Mouse (Mus musculus) forebrain, embryonic 12.5 days (tissue): ENCODE results near the gene Ncor2. TPM values are rescaled to one million over a fixed set of nuclear protein-coding genes. Genes with fewer than 3 reads are reported as not detected.

ENCODE experiments used
- ATAC-seq: fragments of 200-750 bp; cut with Nextera tagmentation; 2 replicates; pipeline ENCODE4 v1.8.0; 2017; ENCODE audit warnings: moderate TSS enrichment; ENCODE audit not compliant: low FRiP score
- H3K27ac ChIP-seq: fragments of 300-500 bp; sonication (generic); 2 replicates; pipeline ENCODE4 v1.5.1; 2016; ENCODE audit warnings: mild to moderate bottlenecking
- H3K27me3 ChIP-seq: fragments of 300-500 bp; sonication (generic); 2 replicates; pipeline ENCODE4 v1.6.1; 2016; ENCODE audit warnings: mild to moderate bottlenecking
- H3K36me3 ChIP-seq: fragments of 300-500 bp; sonication (generic); replicated peaks from 2 replicates; pipeline ENCODE4 v1.6.1; 2016; ENCODE audit warnings: mild to moderate bottlenecking
- H3K4me1 ChIP-seq: fragments of 300-500 bp; sonication (generic); 2 replicates; pipeline ENCODE4 v1.6.1; 2016
- H3K4me2 ChIP-seq: fragments of 300-500 bp; sonication (generic); 2 replicates; pipeline ENCODE4 v1.6.1; 2016; ENCODE audit warnings: mild to moderate bottlenecking, moderate library complexity
- H3K4me3 ChIP-seq: fragments of 300-500 bp; sonication (generic); replicated peaks from 2 replicates; pipeline ENCODE4 v1.5.1; 2016; ENCODE audit warnings: mild to moderate bottlenecking
- H3K9ac ChIP-seq: fragments of 300-500 bp; sonication (generic); 2 replicates; pipeline ENCODE4 v1.6.1; 2016; ENCODE audit warnings: mild to moderate bottlenecking
- H3K9me3 ChIP-seq: fragments of 300-500 bp; sonication (generic); 2 replicates; pipeline ENCODE4 v1.6.1; 2016
- WGBS: fragments of 180-500 bp; shearing (Covaris S2); methylation state at CpG from one replicate; pipeline ENCODE4 v1.1.7; 2016; 5-methylcytosine and 5-hydroxymethylcytosine counted together
- polyA plus RNA-seq: library from polyadenylated mRNA; unstranded; fragments of >200 nt; fragmentation: Nextera tagmentation; extraction: Ambion mirVana; gene quantifications from 2 replicates; pipeline ENCODE4 v1.2.1, GENCODE M21; 2016

Ncor2 gene
- polyA plus RNA-seq, 1 experiment from 2014 or later, result 26.0 TPM

DNA sequence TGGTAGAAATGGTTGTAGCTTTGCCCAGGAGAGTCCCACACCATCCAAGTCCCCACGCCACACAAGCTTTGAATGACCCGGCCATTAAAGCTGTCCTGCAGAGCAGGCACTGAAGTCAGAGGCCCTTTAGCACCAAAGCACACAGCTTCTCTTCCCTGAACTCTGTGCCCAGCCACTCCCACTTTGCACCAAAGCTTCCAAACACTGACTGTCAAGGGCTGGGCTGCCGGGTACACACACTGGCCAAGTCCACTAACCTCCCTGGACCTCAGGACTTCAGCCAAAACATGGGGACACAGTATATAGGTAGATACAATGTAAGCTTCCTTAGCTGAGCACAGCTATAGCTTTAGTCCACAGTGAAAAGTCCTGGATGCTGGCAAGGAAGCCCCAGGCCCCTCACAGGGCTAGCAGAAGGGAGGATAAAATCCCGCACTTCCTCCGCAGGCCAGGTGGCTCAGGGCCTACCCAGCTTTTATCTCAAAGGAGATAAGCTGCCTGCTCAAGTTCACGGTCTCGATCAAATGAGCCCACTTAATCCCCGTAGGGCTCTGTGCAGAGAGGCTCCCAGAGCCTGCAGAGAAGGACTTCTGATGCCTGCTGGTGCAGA lies 15.5 kb downstream of the Ncor2 start:
- no peak overlapping the region for H3K4me2 ChIP-seq
- no peaks in the 10 kb centered on the region for H3K9me3 ChIP-seq
- H3K4me3 ChIP-seq, result no peak overlapping the region
- WGBS, result 36% methylated on average over 8 of the region's 8 CpGs
- H3K4me1 ChIP-seq, result peaks cover 74% of the 10 kb centered on the region
- peak overlapping the region; percentile 12 for H3K9ac ChIP-seq
- no peak for ATAC-seq
- H3K36me3 ChIP-seq, result no peaks in the 10 kb centered on the region; the same call in 1 of the 2 replicates
- peak overlapping the region; percentile 83 for H3K27ac ChIP-seq
- no peaks in the 10 kb centered on the region for H3K27me3 ChIP-seq

DNA sequence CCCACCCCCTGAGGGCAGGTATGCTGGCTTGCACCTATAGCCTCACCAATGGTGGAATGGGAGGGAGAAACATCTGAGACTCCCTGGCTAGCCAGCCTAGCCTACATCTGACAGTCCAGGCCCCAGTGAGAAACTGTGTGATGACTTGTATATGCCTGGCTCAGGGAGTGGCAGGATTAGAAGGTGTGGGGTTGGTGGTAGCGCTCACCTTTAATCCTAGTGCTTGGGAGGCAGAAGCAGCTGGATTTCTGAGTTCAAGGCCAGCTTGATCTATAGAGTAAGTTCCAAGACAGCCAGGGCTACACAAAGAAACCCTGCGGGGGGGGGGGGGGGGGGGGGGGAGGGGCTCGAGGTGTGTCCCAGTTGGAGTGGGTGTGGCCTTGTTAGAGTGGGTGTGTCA lies 16.6 kb downstream of the Ncor2 start:
- ATAC-seq, result no peak
- Histone ChIP-seq H3K4me1 (peaks cover 79% of the 10 kb centered on the region), H3K4me3 (no peak overlapping the region), H3K27ac (peak overlapping the region; percentile 36; the same call in 1 of the 2 replicates), H3K27me3 (no peaks in the 10 kb centered on the region), H3K4me2 (no peak overlapping the region), H3K9me3 (no peaks in the 10 kb centered on the region), H3K9ac (no peak overlapping the region), H3K36me3 (no peaks in the 10 kb centered on the region; the same call in 1 of the 2 replicates)
- WGBS, result 35% methylated on average over 2 of the region's 3 CpGs

DNA sequence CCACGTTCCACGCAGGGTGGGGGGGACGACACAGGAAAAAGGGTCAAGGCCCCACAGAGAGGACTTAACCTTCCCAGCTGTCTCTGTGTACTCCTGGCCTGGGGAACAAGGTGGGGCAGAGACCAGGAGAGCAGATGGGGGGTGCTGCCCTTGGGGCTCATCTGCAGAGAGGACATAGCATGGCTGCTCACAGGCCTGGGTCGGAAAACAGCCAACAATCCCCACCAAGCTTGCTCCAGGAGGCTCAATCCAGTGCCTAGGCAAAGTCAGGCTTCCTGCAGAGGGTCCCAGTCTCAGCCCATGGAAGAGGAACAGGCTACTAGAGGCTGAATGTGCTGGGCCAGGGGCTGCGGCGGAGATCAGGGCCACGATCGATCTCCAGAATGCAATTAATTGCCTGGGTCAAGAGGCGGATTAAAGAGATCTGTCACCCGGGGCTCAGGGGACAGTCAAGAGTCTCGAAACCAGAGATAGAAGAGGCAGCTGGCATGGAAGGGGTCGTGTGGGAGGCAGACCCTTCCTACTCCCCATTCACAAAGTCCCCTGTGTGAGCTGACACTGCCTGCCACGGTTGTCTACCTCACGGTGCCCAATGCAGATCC lies 19.1 kb downstream of the Ncor2 start:
- WGBS, result 29% methylated on average over 14 of the region's 14 CpGs
- no peaks in the 10 kb centered on the region for H3K9me3 ChIP-seq
- H3K27me3 ChIP-seq, result no peaks in the 10 kb centered on the region
- H3K4me1 ChIP-seq, result peaks cover 90% of the 10 kb centered on the region
- H3K4me3 ChIP-seq, result no peak overlapping the region
- no peaks in the 10 kb centered on the region for H3K36me3 ChIP-seq
- peak overlapping the region; percentile 97 for H3K27ac ChIP-seq
- H3K9ac ChIP-seq, result peak overlapping the region; percentile 21
- no peak for ATAC-seq
- H3K4me2 ChIP-seq, result peak overlapping the region; percentile 13; the same call in 1 of the 2 replicates

DNA sequence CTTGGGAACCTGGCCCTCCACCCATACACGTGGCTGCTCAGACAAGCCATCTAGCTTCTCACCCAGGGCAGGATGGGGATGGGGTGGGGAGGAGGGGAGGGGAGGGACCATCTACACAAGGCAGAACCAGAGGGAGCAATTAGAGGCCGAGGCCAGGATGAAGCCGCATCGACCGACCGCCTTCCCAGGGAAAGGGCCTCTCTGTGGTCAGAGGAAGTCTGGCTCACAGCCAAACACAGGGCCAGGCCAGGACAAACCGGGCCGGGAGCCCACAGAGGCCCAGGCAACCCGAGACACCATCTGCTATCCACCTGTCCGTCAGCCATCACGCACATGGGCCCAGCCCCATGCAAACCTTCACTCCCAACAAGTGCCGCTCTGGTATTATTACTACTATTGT lies 19.7 kb downstream of the Ncor2 start:
- peak; percentile 72 for ATAC-seq
- H3K4me3 ChIP-seq, result peak overlapping the region; percentile 7; the same call in 1 of the 2 replicates
- H3K27ac ChIP-seq, result peak overlapping the region; percentile 97
- no peaks in the 10 kb centered on the region for H3K9me3 ChIP-seq
- peak overlapping the region; percentile 21 for H3K9ac ChIP-seq
- H3K4me1 ChIP-seq, result peaks cover 90% of the 10 kb centered on the region
- H3K36me3 ChIP-seq, result no peaks in the 10 kb centered on the region
- 4% methylated on average over 12 of the region's 12 CpGs for WGBS
- peak overlapping the region; percentile 44 for H3K4me2 ChIP-seq
- H3K27me3 ChIP-seq, result no peaks in the 10 kb centered on the region

DNA sequence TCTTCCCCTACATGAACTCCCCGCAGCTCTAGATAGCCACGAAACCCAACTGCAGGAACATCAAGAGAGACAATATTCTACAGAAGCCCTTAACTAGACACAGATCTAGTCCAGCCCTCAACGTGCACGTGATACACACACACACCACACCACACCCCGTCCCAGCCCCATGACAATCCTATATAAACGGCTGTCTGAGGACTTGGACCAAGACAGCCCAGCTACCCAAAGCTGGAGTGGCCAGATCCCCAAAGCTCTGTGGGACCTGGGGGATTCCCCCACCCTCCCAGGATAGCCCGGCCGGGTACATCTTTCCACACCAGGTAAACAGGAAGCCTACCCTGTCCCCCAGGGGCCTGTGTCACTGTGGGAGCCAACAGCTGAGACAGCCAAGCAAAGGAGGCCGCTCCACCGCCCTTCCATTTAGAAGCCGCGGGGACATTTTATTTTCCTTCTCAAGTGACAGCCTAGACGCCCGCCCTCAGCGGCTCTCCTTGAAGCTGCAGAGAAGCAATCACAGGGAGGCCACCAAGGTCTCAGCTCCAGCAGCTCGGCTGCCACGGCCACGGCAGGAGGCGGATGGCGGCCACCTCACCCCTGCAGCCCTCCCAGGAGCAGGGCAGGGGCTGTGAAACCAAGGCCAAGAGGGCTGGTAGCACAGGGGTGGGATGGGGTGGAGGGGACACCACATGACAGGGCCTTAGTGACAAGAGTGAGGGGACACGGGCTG lies 20.6 kb downstream of the Ncor2 start:
- H3K4me3 ChIP-seq, result peak overlapping the region; percentile 7; the same call in 1 of the 2 replicates
- peak; percentile 34 for ATAC-seq

DNA sequence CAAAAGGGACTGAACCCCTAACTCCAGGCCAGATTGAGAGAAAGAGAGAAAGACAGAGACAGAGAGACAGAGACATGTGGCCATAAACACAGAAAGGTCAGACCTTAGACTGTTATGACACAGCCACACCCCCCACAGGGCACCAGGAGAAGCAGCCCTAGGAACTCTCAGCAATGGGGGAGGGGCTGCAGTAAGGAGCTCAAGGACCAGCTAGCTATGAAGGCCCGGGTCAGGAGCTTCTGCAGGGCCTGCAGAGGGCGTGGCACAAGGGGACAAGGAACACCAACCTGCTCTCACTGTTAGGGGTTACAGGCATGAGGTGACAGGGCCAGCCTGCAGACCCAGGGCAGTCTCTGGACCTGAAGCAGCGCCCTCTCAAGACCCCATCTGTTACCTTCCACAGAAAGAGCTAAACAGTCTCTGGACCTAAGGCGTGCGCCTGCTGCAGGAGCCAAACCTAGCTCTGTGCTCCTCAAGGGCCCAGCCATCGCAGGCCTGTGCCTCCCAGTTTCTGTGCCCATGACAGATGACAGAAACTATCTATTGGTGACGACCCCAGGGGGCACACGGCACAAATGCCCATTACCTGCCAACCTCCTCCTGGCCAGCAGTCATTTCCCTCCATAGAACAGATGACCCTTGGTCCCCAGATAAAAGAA lies 21.5 kb downstream of the Ncor2 start:
- 0 out of 2 replicates have a peak overlapping the region, but pooled peaks have one; percentile 15 for H3K4me2 ChIP-seq

More for the DNA sequence above, 20.6 kb downstream of the Ncor2 start:
- Histone ChIP-seq H3K9me3 (no peaks in the 10 kb centered on the region), H3K4me1 (peaks cover 90% of the 10 kb centered on the region), H3K4me2 (peak overlapping the region; percentile 44), H3K36me3 (no peaks in the 10 kb centered on the region), H3K27me3 (no peaks in the 10 kb centered on the region), H3K27ac (peak overlapping the region; percentile 97), H3K9ac (peak overlapping the region; percentile 21)
- 18% methylated on average over 21 of the region's 21 CpGs for WGBS

DNA sequence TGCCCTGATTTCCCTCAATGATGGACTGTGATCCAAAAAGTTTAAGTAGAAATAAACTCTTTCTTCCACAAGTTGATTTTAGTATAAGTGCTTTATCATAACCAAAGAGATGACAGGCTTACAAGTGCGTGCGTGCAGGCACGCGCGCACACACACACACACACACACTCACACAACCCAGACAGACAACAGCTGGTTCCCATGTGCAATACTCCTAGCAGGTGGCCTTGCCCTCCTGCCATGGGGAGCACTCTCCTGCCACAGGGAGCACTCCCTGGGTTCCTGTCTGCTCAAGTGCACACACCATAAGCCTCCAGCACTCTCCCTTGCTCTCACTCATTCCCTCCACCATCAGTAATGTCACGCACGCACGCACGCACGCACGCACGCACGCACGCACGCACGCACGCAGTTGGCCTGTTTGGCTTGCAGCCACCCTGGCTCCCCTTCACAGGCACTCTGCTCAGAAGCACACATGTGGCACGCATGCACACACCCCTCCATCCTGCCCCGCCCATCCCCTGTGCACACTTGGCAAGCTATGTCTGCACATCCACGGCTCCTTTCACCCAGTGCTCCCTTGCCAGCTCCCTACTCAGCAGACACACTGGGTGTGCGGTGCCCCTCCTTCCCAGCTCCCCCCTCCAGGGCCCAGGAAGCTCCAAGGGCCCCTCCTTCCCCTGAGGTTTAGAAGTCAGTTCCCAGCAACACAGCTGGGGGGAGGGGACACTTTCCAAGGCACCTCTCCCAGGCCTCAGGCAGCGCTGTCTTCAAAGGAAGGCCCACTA lies 22.4 kb downstream of the Ncor2 start:
- peak overlapping the region; percentile 33; the same call in 1 of the 2 replicates for H3K9ac ChIP-seq
- no peaks in the 10 kb centered on the region for H3K9me3 ChIP-seq
- 80% methylated on average over 22 of the region's 22 CpGs for WGBS
- H3K27ac ChIP-seq, result peak overlapping the region; percentile 97
- no peak overlapping the region for H3K4me3 ChIP-seq
- no peak for ATAC-seq
- 0 out of 2 replicates have a peak, but pooled peaks cover 3% of the 10 kb centered on the region for H3K36me3 ChIP-seq
- H3K4me1 ChIP-seq, result peaks cover 93% of the 10 kb centered on the region
- peak overlapping the region; percentile 15; the same call in 1 of the 2 replicates for H3K4me2 ChIP-seq
- no peaks in the 10 kb centered on the region for H3K27me3 ChIP-seq

More for the DNA sequence above, 21.5 kb downstream of the Ncor2 start:
- Histone ChIP-seq H3K9ac (peak overlapping the region; percentile 21), H3K36me3 (0 out of 2 replicates have a peak, but pooled peaks cover 3% of the 10 kb centered on the region), H3K9me3 (no peaks in the 10 kb centered on the region), H3K4me3 (no peak overlapping the region), H3K27me3 (no peaks in the 10 kb centered on the region), H3K27ac (peak overlapping the region; percentile 97), H3K4me1 (peaks cover 90% of the 10 kb centered on the region)
- ATAC-seq, result no peak
- WGBS, result 51% methylated on average over 8 of the region's 8 CpGs

DNA sequence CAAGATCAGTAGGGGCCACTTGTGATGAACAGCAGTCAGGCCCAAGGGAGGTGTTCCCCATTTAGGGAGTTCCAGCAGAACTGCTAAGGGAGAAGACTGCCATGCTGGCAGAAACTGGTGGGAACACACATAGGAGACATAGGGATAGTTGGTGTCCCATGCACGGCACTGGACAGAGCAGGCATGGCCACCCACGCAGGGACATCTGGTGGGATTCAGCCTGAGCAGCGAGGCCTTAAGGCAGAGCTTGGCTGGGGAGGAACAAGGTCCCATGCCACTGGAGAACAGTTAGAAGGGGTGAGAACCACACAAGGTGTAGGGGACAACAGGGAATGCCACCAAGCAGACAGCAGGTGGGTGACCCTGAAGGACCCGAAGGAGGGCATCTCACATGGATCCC lies 23.6 kb downstream of the Ncor2 start:
- Histone ChIP-seq H3K4me2 (no peak overlapping the region), H3K27ac (peak overlapping the region; percentile 97), H3K9me3 (no peaks in the 10 kb centered on the region), H3K4me3 (no peak overlapping the region), H3K27me3 (no peaks in the 10 kb centered on the region), H3K36me3 (0 out of 2 replicates have a peak, but pooled peaks cover 3% of the 10 kb centered on the region), H3K9ac (peak overlapping the region; percentile 1; the same call in 1 of the 2 replicates), H3K4me1 (peaks cover 98% of the 10 kb centered on the region)
- no peak for ATAC-seq
- WGBS, result 90% methylated on average over 4 of the region's 4 CpGs

DNA sequence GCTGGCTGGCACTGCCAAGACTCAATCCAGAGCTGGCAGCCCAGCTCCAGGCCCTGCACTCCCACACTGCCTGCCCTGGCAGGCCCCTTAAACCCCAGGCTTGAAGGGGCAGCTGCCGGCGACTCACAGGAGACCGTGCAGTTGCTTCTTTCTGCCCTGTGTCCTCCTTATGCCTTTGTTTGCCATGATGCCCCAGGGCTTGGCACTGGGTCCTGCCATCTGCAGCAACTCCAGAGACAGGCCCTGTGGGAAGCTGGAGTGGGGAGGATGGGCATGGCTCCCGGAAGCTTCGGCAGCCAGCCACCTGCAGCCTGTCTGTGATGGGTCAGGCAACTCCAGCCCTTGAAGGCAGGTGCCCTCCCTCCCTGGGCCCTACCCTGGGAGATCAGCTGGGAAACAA lies 24.0 kb downstream of the Ncor2 start:
- Histone ChIP-seq H3K4me1 (peaks cover 98% of the 10 kb centered on the region), H3K27ac (peak overlapping the region; percentile 97), H3K4me2 (no peak overlapping the region), H3K9me3 (no peaks in the 10 kb centered on the region), H3K36me3 (0 out of 2 replicates have a peak, but pooled peaks cover 3% of the 10 kb centered on the region), H3K9ac (peak overlapping the region; percentile 1; the same call in 1 of the 2 replicates), H3K4me3 (no peak overlapping the region), H3K27me3 (no peaks in the 10 kb centered on the region)
- WGBS, result 74% methylated on average over 5 of the region's 5 CpGs
- ATAC-seq, result no peak

DNA sequence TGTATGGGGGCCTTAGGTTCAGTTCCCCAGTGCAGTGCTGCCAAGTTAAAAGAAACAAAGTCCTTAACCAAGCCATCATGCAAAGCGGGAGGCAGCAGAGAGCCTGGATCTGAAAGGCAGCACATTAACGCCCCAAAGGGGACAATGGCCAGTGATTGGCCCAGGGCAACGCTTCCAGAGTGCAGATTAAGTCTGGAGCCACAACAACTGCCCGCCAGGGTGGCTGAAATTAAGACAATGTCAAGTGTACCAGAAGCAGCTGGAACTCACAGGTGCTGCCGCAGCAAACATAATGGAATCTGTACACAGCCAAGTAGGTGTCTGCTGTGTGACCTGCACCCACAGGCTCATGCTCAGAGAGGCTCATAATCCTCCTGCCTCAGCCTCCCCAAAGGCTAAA lies 24.8 kb downstream of the Ncor2 start:
- ATAC-seq, result no peak
- WGBS, result 21% methylated on average over 5 of the region's 5 CpGs
- no peaks in the 10 kb centered on the region for H3K27me3 ChIP-seq
- H3K4me2 ChIP-seq, result no peak overlapping the region
- H3K27ac ChIP-seq, result peak overlapping the region; percentile 97
- no peaks in the 10 kb centered on the region for H3K9me3 ChIP-seq
- H3K36me3 ChIP-seq, result 0 out of 2 replicates have a peak, but pooled peaks cover 3% of the 10 kb centered on the region
- H3K9ac ChIP-seq, result no peak overlapping the region
- peaks cover 98% of the 10 kb centered on the region for H3K4me1 ChIP-seq
- no peak overlapping the region for H3K4me3 ChIP-seq

DNA sequence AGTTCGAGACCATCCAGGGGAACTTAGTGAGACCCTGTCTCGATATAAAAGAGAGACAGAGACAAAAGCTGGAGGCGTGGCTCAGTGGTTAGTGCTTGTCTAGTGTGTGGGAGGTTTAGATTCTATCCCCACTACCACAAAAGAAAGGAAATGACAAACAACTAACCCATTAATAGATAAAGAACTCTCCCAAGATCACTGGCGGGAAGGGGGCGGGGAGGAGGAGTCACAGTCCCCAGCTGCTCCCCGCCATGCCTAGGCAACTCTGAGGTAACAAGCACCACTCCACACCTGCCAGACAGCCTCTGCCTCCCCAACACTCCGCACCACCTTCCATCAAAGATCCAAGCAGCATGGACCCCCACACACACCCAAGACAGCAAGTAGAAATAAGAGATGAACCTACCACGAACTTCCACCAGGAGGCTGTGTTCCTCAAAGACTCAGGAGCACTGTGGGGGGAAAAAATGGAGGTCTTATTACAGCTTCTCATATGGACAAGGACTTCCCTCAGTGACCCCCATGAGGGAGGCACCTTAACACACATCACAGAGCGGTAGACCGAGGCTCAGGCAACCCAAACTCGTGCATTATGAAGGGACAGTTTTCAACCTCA lies 25.7 kb downstream of the Ncor2 start:
- Histone ChIP-seq H3K9me3 (no peaks in the 10 kb centered on the region), H3K27me3 (no peaks in the 10 kb centered on the region), H3K27ac (peak overlapping the region; percentile 97), H3K4me1 (peaks cover 98% of the 10 kb centered on the region), H3K4me3 (no peak overlapping the region), H3K4me2 (no peak overlapping the region), H3K9ac (no peak overlapping the region), H3K36me3 (0 out of 2 replicates have a peak, but pooled peaks cover 3% of the 10 kb centered on the region)
- no peak for ATAC-seq
- 83% methylated on average over 11 of the region's 11 CpGs for WGBS
